Mouse (Mus musculus) intestine, embryonic 16.5 days (tissue): Measurements from ENCODE around the gene Ophn1. TPM values are rescaled to one million over a fixed set of nuclear protein-coding genes. Genes with fewer than 3 reads are reported as not detected.

Experiments
- ATAC-seq: fragments of 200-750 bp; cut with Nextera tagmentation; 2 replicates; pipeline ENCODE4 v1.8.0; 2017; ENCODE audit warnings: moderate TSS enrichment, moderate library complexity
- H3K27ac ChIP-seq: fragments of 300-500 bp; sonication (generic); 2 replicates; pipeline ENCODE4 v1.5.1; 2014; ENCODE audit warnings: mild to moderate bottlenecking, low read length
- H3K27me3 ChIP-seq: fragments of 300-500 bp; sonication (generic); replicated peaks from 2 replicates; pipeline ENCODE4 v1.6.1; 2014; ENCODE audit warnings: low read length, control low read depth, mixed read lengths; ENCODE audit not compliant: control insufficient read depth, insufficient read depth
- H3K36me3 ChIP-seq: fragments of 300-500 bp; sonication (generic); 2 replicates; pipeline ENCODE4 v1.6.1; 2014; ENCODE audit warnings: low read length, control low read depth; ENCODE audit not compliant: control insufficient read depth, insufficient read depth
- H3K4me1 ChIP-seq: fragments of 300-500 bp; sonication (generic); 2 replicates; pipeline ENCODE4 v1.6.1; 2014; ENCODE audit warnings: low read length, control low read depth, mixed read lengths; ENCODE audit not compliant: control insufficient read depth, insufficient read depth
- H3K4me2 ChIP-seq: fragments of 300-500 bp; sonication (generic); 2 replicates; pipeline ENCODE4 v1.6.1; 2014; ENCODE audit warnings: low read depth, low read length, control low read depth
- H3K4me3 ChIP-seq: fragments of 300-500 bp; sonication (generic); 2 replicates; pipeline ENCODE4 v1.5.1; 2014; ENCODE audit warnings: mild to moderate bottlenecking, low read length
- H3K9ac ChIP-seq: fragments of 300-500 bp; sonication (generic); 2 replicates; pipeline ENCODE4 v1.6.1; 2014; ENCODE audit warnings: low read depth, low read length
- H3K9me3 ChIP-seq: fragments of 300-500 bp; sonication (generic); 2 replicates; pipeline ENCODE4 v1.6.1; 2016; ENCODE audit warnings: low read length, control low read depth; ENCODE audit not compliant: control insufficient read depth
- WGBS: fragments of 180-500 bp; shearing (Covaris S2); extraction: QIAGEN DNeasy Blood & Tissue Kit; methylation state at CpG from one replicate; pipeline ENCODE4 v1.1.7; 2014; 5-methylcytosine and 5-hydroxymethylcytosine counted together
- polyA plus RNA-seq: library from polyadenylated mRNA; unstranded; fragments of >200 nt; fragmentation: Nextera tagmentation; extraction: Ambion mirVana; gene quantifications from 2 replicates; pipeline ENCODE4 v1.2.1, GENCODE M21; 2015

Ophn1 gene
- polyA plus RNA-seq, 1 experiment from 2014 or later: 9.3 TPM

GRCm38 (mm10) chrX:98856046-98856445 is 34.8 kb downstream of the Ophn1 start:
- Histone ChIP-seq H3K9me3 (no peaks in the 10 kb centered on the region), H3K27me3 (no peaks in the 10 kb centered on the region), H3K4me1 (no peaks in the 10 kb centered on the region), H3K4me2 (no peak overlapping the region), H3K27ac (no peak overlapping the region), H3K36me3 (no peaks in the 10 kb centered on the region), H3K9ac (no peak overlapping the region), H3K4me3 (no peak overlapping the region)
- no peak for ATAC-seq
- WGBS: 84% methylated on average over 2 of the region's 2 CpGs

DNA sequence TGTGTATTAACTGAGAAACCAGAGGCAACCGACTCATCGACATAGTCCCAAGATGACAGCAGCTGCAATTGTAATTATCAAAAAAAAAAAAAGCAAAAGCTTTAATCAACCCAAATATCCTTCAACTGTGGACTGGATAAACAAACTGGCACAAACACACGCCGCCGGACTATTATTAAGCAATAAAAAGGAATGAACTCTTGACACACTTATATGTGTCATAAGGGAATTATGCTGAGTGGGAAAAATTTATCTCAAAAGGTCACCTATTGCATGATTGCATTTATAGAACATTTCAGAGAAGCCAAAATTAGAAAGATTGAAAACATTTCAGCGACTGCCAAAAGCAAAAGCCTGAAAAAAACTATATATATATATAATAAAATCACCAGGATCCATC is 40.0 kb downstream of the Ophn1 start:
- H3K4me3 ChIP-seq: no peak overlapping the region
- ATAC-seq: no peak
- H3K4me1 ChIP-seq: no peaks in the 10 kb centered on the region
- H3K27ac ChIP-seq: no peak overlapping the region
- no peaks in the 10 kb centered on the region for H3K36me3 ChIP-seq
- 78% methylated on average over 6 of the region's 6 CpGs for WGBS
- no peak overlapping the region for H3K4me2 ChIP-seq
- no peak overlapping the region for H3K9ac ChIP-seq
- no peaks in the 10 kb centered on the region for H3K27me3 ChIP-seq
- H3K9me3 ChIP-seq: no peaks in the 10 kb centered on the region

DNA sequence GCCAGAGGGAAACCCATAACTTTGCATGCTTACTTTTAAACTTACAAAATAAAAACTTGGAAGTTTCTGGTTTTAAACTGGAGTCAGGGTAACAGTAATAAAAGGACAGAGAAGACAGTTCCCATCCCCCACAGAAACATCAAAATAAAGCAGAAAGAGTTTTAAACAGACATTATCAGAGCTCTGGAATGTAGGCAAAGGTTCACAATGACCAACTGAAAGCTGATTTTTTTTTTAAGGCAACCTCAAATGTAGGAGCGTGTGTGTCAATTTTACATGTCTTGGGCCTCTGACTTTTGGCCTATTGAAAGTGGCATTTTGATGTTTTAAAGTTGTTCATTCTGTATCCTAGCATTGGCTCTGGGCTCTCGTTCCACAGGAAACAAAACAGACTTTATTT is 49.2 kb downstream of the Ophn1 start:
- Histone ChIP-seq H3K4me3 (no peak overlapping the region), H3K4me1 (no peaks in the 10 kb centered on the region), H3K27me3 (no peaks in the 10 kb centered on the region), H3K36me3 (no peaks in the 10 kb centered on the region), H3K27ac (no peak overlapping the region), H3K9ac (no peak overlapping the region), H3K9me3 (no peaks in the 10 kb centered on the region), H3K4me2 (no peak overlapping the region)
- WGBS: 54% methylated on average over 2 of the region's 2 CpGs
- ATAC-seq: no peak

GRCm38 (mm10) chrX:98835989-98836388 is 54.8 kb downstream of the Ophn1 start:
- Histone ChIP-seq H3K4me3 (no peak overlapping the region), H3K4me2 (no peak overlapping the region), H3K27me3 (no peaks in the 10 kb centered on the region), H3K36me3 (no peaks in the 10 kb centered on the region), H3K4me1 (no peaks in the 10 kb centered on the region), H3K9me3 (no peaks in the 10 kb centered on the region), H3K9ac (no peak overlapping the region), H3K27ac (no peak overlapping the region)
- ATAC-seq: no peak
- WGBS: 92% methylated on average over 1 of the region's 1 CpGs

- Histone ChIP-seq H3K36me3 (no peaks in the 10 kb centered on the region), H3K9ac (no peak overlapping the region), H3K4me2 (no peak overlapping the region), H3K27me3 (no peaks in the 10 kb centered on the region), H3K4me3 (no peak overlapping the region), H3K27ac (no peak overlapping the region), H3K4me1 (no peaks in the 10 kb centered on the region), H3K9me3 (no peaks in the 10 kb centered on the region)
- ATAC-seq: no peak
Measured at GRCm38 (mm10) chrX:98803813-98804212, 87.0 kb downstream of the Ophn1 start.

- WGBS: 77% methylated on average over 4 of the region's 4 CpGs
- H3K9me3 ChIP-seq: no peaks in the 10 kb centered on the region
- H3K27me3 ChIP-seq: no peaks in the 10 kb centered on the region
- no peak overlapping the region for H3K4me2 ChIP-seq
- ATAC-seq: no peak
- no peak overlapping the region for H3K4me3 ChIP-seq
- no peak overlapping the region for H3K9ac ChIP-seq
- H3K36me3 ChIP-seq: no peaks in the 10 kb centered on the region
- no peak overlapping the region for H3K27ac ChIP-seq
- H3K4me1 ChIP-seq: no peaks in the 10 kb centered on the region
Measured at GRCm38 (mm10) chrX:98774247-98774950, 116.4 kb downstream of the Ophn1 start.

DNA sequence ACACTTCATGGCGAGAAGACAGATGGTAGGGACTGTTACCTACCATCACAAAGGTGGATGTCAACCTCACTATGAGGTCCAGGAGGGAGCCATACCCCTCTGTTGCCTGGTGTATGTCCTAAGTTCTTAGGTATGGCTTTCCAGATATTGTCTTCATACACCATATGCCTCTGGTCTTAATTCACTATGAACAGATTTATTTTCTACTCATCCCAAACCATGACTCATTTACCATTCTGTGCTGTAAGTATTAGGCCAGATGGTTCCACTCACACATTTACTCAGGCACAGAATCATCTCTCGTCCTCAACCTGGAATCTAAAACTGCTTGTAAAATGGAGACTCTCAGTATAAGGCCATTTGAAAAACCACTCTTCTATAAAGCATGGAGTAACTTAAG is 135.7 kb downstream of the Ophn1 start:
- Histone ChIP-seq H3K4me1 (no peaks in the 10 kb centered on the region), H3K27ac (no peak overlapping the region), H3K9ac (no peak overlapping the region), H3K9me3 (no peaks in the 10 kb centered on the region), H3K4me2 (no peak overlapping the region), H3K36me3 (no peaks in the 10 kb centered on the region), H3K4me3 (no peak overlapping the region), H3K27me3 (no peaks in the 10 kb centered on the region)
- ATAC-seq: no peak
- WGBS: 42% methylated on average over 2 of the region's 2 CpGs

DNA sequence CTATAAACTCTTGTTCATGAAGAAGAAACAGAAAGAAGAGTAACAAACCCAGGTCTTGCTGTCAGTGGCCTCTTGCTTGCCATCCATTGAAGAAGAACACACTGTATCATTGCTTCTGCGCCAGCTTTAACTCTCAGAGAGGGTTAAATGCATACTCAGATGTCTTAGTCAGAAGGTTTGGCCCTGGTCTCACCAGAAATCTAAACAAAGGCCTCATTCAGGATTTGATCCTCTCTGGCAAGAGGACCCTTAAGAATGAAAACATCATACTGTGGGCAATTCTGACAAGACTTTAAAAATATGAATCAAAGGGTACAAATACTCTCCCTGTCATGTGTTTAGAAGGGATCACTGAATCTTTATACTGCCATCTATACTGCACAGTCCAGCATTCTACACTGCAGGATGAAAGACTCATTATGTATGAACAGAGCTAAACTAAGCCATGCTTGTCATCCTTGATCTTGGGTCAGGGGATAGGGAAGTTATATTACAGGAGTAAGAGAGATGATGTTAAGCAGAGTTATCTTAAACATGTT is 139.5 kb downstream of the Ophn1 start:
- WGBS: 76% methylated on average over 1 of the region's 1 CpGs
- Histone ChIP-seq H3K36me3 (no peaks in the 10 kb centered on the region), H3K27me3 (no peaks in the 10 kb centered on the region), H3K4me1 (no peaks in the 10 kb centered on the region), H3K27ac (no peak overlapping the region), H3K4me3 (no peak overlapping the region), H3K4me2 (no peak overlapping the region), H3K9ac (no peak overlapping the region), H3K9me3 (no peaks in the 10 kb centered on the region)
- no peak for ATAC-seq

DNA sequence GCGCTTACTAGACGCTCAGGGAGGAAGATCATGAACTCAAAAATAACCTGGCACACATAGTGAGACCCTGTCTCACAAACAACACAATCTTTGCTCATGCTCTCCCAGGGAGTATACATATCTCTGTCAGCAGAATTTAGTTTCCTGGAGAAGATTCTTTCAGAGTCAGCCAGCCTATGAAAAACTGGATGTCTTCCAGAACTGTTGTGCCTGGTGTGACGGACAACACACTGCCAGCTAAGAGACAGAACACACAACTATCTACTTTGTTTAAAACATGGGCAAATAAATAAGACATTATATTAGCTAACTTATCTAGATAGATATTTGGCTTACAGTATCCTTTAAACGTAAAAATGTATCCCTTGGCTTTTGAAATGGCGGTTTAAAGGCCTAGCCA is 154.1 kb downstream of the Ophn1 start:
- no peaks in the 10 kb centered on the region for H3K36me3 ChIP-seq
- no peak overlapping the region for H3K4me2 ChIP-seq
- H3K9me3 ChIP-seq: no peaks in the 10 kb centered on the region
- ATAC-seq: no peak
- H3K4me1 ChIP-seq: no peaks in the 10 kb centered on the region
- H3K4me3 ChIP-seq: no peak overlapping the region
- no peak overlapping the region for H3K27ac ChIP-seq
- no peak overlapping the region for H3K9ac ChIP-seq
- 76% methylated on average over 5 of the region's 5 CpGs for WGBS
- H3K27me3 ChIP-seq: no peaks in the 10 kb centered on the region

DNA sequence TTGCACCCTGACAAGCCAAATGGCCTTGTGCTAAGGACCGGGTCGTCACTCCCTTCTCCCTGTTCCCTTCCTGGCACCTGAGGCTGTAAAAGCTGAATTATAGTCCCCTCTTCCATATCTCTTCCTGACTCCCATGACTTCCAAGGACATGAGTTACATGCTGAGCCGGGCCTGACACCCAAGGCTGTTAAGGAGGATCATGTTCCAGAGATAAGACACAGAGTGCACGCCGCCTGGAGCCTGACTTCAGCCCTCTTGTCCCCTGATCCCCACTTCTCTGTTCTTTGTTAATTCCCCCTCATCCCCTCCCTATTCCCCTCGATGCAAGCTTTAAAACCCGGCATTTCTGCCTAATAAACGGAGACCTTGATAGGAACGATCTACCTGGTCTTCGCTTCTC is 167.8 kb downstream of the Ophn1 start:
- ATAC-seq: no peak
- Histone ChIP-seq H3K36me3 (no peaks in the 10 kb centered on the region), H3K4me1 (no peaks in the 10 kb centered on the region), H3K4me3 (no peak overlapping the region), H3K27ac (no peak overlapping the region), H3K9me3 (no peaks in the 10 kb centered on the region), H3K4me2 (no peak overlapping the region), H3K27me3 (no peaks in the 10 kb centered on the region), H3K9ac (no peak overlapping the region)
- WGBS: 62% methylated on average over 10 of the region's 10 CpGs
